Mouse (Mus musculus): Measurements from ENCODE around the gene Vmn2r83. TPM values are rescaled to one million over a fixed set of nuclear protein-coding genes. Genes with fewer than 3 reads are reported as not detected.

The Vmn2r83 gene
- polyA plus RNA-seq, 1 experiment from 2014 or later: 0.06 TPM

DNA sequence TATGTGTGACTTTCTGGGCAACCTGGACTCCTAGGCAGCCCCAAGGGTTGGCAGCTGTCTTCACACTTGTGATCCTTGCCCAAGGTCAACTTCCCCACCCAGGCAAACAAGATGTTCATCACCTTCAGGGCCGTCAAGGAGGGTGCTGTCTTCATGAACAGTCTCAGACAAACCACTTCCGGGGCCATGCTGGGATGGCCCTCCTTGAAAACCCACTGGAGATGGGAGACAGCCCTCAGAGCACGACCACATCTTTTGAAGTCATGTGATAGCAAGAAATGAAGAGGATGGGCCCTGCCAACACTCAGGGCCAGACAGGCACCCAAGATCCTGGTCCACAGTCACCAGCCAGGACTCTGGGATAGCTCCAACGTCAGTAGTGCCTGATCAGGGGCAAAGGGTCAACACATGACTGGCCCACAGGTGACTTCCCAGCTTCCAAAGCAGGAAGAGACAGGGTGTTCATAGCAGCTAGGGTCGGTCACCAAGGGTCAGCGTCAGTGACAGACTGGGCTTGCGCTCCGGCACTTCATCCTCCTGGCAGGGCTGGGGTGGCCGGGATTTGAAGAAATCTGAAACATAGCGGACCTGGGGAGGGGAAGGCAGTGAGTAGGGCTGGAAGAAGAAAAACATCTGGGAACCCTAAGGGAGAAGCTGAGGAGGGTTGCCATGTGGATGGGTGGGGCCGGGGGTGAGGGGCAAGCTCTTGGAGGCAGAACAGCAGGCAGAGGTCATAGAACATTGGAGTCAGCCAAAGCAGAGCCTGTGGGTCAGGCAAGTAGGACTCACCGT lies 58.3 kb downstream of the Vmn2r83 start:
- H3K27ac ChIP-seq (ENCODE audit: low read depth, low read length): no peak overlapping the region
- H3K4me3 ChIP-seq (ENCODE audit: low read length): no peak overlapping the region
- H3K27me3 ChIP-seq (replicated peaks; ENCODE audit: control insufficient read depth, insufficient read depth, low read length): no peaks in the 10 kb centered on the region
- no peaks in the 10 kb centered on the region for H3K9me3 ChIP-seq (ENCODE audit: control insufficient read depth, low read length)
- no peaks in the 10 kb centered on the region for H3K36me3 ChIP-seq (ENCODE audit: control insufficient read depth, insufficient read depth, low read length)
- no peak for ATAC-seq
- H3K4me1 ChIP-seq (ENCODE audit: control insufficient read depth, insufficient read depth, low read depth, low read length): no peaks in the 10 kb centered on the region
- H3K9ac ChIP-seq (ENCODE audit: low read depth, low read length): no peak overlapping the region
- WGBS: 89% methylated on average over 12 of the region's 12 CpGs
- H3K4me2 ChIP-seq (ENCODE audit: low read length): no peak overlapping the region

DNA sequence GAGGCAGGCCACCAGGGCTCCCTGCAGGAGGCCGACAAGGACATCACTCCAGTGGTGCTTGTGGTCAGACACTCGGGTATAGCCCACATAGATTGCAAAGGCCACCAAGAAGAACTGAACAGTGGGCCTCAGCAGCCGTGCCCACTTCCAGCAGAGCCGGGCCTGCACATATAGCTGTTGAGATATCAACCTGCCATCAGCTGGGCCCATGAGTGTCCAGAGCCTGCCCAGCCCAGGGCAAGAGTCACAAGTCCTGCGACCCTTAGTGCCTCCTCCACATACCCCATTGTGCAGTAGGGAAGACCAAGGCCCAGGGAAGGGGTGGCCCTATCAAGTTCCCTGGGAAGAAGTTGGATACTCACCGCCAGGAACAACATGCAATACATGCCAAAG lies 58.9 kb downstream of the Vmn2r83 start:
- no peak overlapping the region for H3K4me2 ChIP-seq (ENCODE audit: low read length)
- 90% methylated on average over 6 of the region's 6 CpGs for WGBS
- H3K27me3 ChIP-seq (replicated peaks; ENCODE audit: control insufficient read depth, insufficient read depth, low read length): no peaks in the 10 kb centered on the region
- no peak overlapping the region for H3K4me3 ChIP-seq (ENCODE audit: low read length)
- H3K27ac ChIP-seq (ENCODE audit: low read depth, low read length): no peak overlapping the region
- no peaks in the 10 kb centered on the region for H3K9me3 ChIP-seq (ENCODE audit: control insufficient read depth, low read length)
- no peak overlapping the region for H3K9ac ChIP-seq (ENCODE audit: low read depth, low read length)
- no peaks in the 10 kb centered on the region for H3K4me1 ChIP-seq (ENCODE audit: control insufficient read depth, insufficient read depth, low read depth, low read length)
- ATAC-seq: no peak
- H3K36me3 ChIP-seq (ENCODE audit: control insufficient read depth, insufficient read depth, low read length): no peaks in the 10 kb centered on the region

DNA sequence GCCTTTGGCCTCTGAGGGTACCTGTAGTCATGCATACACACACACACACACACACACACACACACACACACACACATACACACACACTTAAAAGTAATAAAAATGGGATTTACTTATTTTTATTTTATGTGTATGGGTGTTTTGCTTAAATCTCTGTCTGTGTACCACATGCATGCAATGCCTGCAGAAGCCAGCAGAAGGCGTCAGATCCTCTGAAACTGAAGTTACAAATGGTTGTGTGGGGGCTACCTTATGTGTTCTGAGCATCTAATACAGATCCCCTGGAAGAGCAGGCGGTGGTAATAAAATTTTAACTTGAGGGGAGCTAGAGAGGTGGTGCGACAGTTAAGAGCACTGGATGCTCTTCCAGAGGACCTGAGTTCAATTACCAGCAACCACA lies 59.5 kb downstream of the Vmn2r83 start:
- 72% methylated on average over 3 of the region's 3 CpGs for WGBS
- Histone ChIP-seq H3K4me1 (ENCODE audit: control insufficient read depth, insufficient read depth, low read depth, low read length) (peaks cover 6% of the 10 kb centered on the region), H3K27me3 (replicated peaks; ENCODE audit: control insufficient read depth, insufficient read depth, low read length) (no peaks in the 10 kb centered on the region), H3K4me2 (ENCODE audit: low read length) (no peak overlapping the region), H3K4me3 (ENCODE audit: low read length) (no peak overlapping the region), H3K9me3 (ENCODE audit: control insufficient read depth, low read length) (no peaks in the 10 kb centered on the region), H3K9ac (ENCODE audit: low read depth, low read length) (no peak overlapping the region), H3K27ac (ENCODE audit: low read depth, low read length) (no peak overlapping the region), H3K36me3 (ENCODE audit: control insufficient read depth, insufficient read depth, low read length) (no peaks in the 10 kb centered on the region)
- ATAC-seq: no peak

DNA sequence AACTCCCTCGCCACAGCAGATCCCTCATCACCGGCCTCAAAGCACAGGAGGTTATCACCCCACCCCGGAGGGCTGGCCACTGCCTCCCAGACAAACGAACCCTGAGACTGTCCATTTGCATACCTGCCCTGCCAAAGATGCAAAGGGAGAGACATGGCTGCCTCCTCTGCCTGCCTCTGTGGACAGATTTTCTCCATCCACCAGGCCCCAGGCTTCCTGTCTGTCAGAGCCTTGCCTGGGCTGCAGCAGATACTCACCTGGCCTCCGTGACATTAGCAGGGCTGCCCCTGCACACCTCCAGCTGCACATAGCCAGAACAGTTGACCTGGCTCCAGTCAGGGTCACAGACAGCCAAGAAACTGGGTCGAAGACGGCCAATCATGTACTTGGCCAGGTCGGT lies 61.7 kb downstream of the Vmn2r83 start:
- Histone ChIP-seq H3K36me3 (ENCODE audit: control insufficient read depth, insufficient read depth, low read length) (no peaks in the 10 kb centered on the region), H3K4me3 (ENCODE audit: low read length) (no peak overlapping the region), H3K9ac (ENCODE audit: low read depth, low read length) (no peak overlapping the region), H3K4me2 (ENCODE audit: low read length) (no peak overlapping the region), H3K27me3 (replicated peaks; ENCODE audit: control insufficient read depth, insufficient read depth, low read length) (no peaks in the 10 kb centered on the region), H3K9me3 (ENCODE audit: control insufficient read depth, low read length) (no peaks in the 10 kb centered on the region), H3K27ac (ENCODE audit: low read depth, low read length) (no peak overlapping the region), H3K4me1 (ENCODE audit: control insufficient read depth, insufficient read depth, low read depth, low read length) (peaks cover 16% of the 10 kb centered on the region)
- no peak for ATAC-seq
- WGBS: 70% methylated on average over 8 of the region's 8 CpGs

DNA sequence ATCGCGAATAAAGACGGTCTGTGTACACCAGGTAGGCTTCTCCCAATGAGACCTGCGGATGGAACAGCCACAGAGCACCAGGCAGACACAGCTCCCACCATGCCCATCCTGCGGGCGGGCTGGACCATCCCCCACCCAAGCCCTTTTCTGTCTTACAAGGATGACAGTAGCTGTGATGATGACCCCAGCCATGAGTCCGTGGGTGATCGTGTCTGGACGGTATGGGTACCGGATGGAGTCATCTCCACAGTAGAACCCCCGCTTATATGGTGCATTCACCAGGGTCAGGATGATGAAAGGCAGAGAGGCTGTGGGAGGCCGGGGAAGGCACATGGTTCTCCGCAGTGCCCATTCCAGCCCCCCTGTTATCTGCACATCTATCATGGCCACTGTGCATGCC lies 62.2 kb downstream of the Vmn2r83 start:
- Histone ChIP-seq H3K27me3 (replicated peaks; ENCODE audit: control insufficient read depth, insufficient read depth, low read length) (no peaks in the 10 kb centered on the region), H3K4me3 (ENCODE audit: low read length) (no peak overlapping the region), H3K9ac (ENCODE audit: low read depth, low read length) (no peak overlapping the region), H3K4me2 (ENCODE audit: low read length) (no peak overlapping the region), H3K27ac (ENCODE audit: low read depth, low read length) (no peak overlapping the region), H3K36me3 (ENCODE audit: control insufficient read depth, insufficient read depth, low read length) (no peaks in the 10 kb centered on the region), H3K4me1 (ENCODE audit: control insufficient read depth, insufficient read depth, low read depth, low read length) (peaks cover 16% of the 10 kb centered on the region), H3K9me3 (ENCODE audit: control insufficient read depth, low read length) (no peaks in the 10 kb centered on the region)
- WGBS: 92% methylated on average over 13 of the region's 13 CpGs
- ATAC-seq: no peak

DNA sequence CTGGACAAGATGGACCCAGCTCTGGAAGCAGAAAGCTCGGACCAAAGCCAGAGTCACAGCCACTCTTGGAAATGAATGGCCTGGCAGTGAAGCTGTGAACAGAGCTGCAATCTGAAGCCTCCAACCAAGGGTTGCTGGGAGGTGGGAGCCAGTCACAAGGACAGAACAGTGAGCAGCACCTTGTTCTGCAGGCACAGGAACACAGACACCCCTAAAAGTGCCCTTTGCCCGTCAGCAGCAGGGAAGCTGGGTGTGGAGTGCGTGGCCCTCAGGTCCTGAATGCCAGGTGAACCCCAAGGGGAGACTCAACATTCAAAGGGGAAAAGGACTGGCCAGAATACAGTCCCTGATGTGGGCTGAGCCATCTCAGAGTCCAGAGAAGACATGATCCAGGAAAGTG lies 63.1 kb downstream of the Vmn2r83 start:
- Histone ChIP-seq H3K27ac (ENCODE audit: low read depth, low read length) (no peak overlapping the region), H3K36me3 (ENCODE audit: control insufficient read depth, insufficient read depth, low read length) (no peaks in the 10 kb centered on the region), H3K4me2 (ENCODE audit: low read length) (no peak overlapping the region), H3K9me3 (ENCODE audit: control insufficient read depth, low read length) (no peaks in the 10 kb centered on the region), H3K9ac (ENCODE audit: low read depth, low read length) (no peak overlapping the region), H3K4me1 (ENCODE audit: control insufficient read depth, insufficient read depth, low read depth, low read length) (peaks cover 16% of the 10 kb centered on the region), H3K4me3 (ENCODE audit: low read length) (no peak overlapping the region), H3K27me3 (replicated peaks; ENCODE audit: control insufficient read depth, insufficient read depth, low read length) (no peaks in the 10 kb centered on the region)
- ATAC-seq: no peak
- 85% methylated on average over 3 of the region's 3 CpGs for WGBS

DNA sequence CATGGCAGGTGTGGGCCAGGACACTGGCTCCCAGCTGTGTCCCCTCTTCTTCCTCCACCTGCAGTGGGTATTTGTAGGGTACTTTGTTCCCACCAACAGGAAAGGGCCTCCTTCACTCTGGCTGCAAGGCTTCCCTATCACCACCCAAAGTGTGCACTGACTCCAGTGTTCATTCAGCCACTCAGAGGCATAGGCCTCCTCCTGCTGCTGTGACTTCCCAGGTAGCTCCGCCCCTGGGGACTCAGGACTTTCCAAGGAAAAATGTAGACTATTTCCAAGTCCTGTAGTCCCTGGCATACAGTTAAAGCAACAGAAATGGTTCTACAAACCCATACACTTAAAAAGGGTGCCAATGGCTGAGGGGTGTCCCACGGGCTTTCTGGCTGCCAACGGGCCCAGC lies 64.1 kb downstream of the Vmn2r83 start:
- H3K36me3 ChIP-seq (ENCODE audit: control insufficient read depth, insufficient read depth, low read length): no peaks in the 10 kb centered on the region
- H3K4me2 ChIP-seq (ENCODE audit: low read length): peak overlapping the region; percentile 97
- no peaks in the 10 kb centered on the region for H3K27me3 ChIP-seq (replicated peaks; ENCODE audit: control insufficient read depth, insufficient read depth, low read length)
- H3K27ac ChIP-seq (ENCODE audit: low read depth, low read length): no peak overlapping the region
- no peak for ATAC-seq
- H3K4me1 ChIP-seq (ENCODE audit: control insufficient read depth, insufficient read depth, low read depth, low read length): peaks cover 16% of the 10 kb centered on the region
- H3K9me3 ChIP-seq (ENCODE audit: control insufficient read depth, low read length): no peaks in the 10 kb centered on the region
- H3K9ac ChIP-seq (ENCODE audit: low read depth, low read length): no peak overlapping the region; the same call in 1 of the 2 replicates
- peak overlapping the region; percentile 65 for H3K4me3 ChIP-seq (ENCODE audit: low read length)
- 39% methylated on average over 3 of the region's 3 CpGs for WGBS

DNA sequence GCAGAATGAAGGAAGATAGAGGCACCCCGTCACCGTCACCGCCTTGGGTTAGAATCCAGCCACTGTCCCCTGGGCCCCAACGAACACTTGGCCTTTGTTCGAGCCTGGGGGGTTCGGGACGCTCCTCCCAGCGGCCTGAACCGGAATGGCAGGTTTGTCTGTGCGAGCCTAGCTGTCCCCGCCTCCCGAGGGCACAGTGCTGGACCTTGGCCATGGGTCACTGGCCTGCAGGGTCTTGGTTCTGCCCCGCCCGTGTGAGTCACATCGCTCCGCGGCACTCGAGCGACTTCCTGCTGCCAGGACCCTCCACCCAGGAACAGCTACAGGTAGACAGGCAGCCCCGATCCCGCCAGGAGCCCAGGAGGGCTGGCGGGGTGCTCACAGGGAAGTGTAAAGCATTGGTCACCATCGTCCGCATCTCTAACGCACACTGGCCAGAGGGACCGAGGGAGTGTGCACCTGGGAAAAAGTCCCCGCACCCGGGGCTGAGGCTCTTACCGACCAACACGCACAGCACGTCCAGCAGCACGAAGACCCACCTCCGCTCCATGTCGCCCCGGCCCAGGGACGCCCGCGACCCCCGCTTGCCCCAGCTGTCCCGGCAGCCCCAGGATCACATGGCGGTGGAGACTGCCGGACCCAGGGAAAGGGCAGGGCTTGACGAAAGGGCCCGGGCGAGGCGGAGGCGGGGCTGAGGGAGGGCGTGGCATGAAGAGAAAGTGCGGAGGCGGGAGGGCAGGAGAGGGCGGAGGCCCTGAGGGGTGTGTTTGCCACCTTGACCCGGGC lies 64.8 kb downstream of the Vmn2r83 start, which contains the start of gene Plpp2:
TSS of gene Plpp2 (minus strand) at position 671 of the 786 bp plus-strand sequence.
- no peak within 1 kb of the TSS for H3K27ac ChIP-seq (ENCODE audit: low read depth, low read length)
- no peaks in the 10 kb centered on the region for H3K27me3 ChIP-seq (replicated peaks; ENCODE audit: control insufficient read depth, insufficient read depth, low read length)
- WGBS: 0% methylated on average over 52 of the region's 52 CpGs
- H3K9ac ChIP-seq (ENCODE audit: low read depth, low read length): peak within 1 kb of the TSS; percentile 72
- peaks cover 16% of the 10 kb centered on the region for H3K4me1 ChIP-seq (ENCODE audit: control insufficient read depth, insufficient read depth, low read depth, low read length)
- H3K9me3 ChIP-seq (ENCODE audit: control insufficient read depth, low read length): no peaks in the 10 kb centered on the region
- ATAC-seq: peak; percentile 65
- H3K4me3 ChIP-seq (ENCODE audit: low read length): peak within 1 kb of the TSS; percentile 65
- H3K36me3 ChIP-seq (ENCODE audit: control insufficient read depth, insufficient read depth, low read length): no peaks in the 10 kb centered on the region
- peak within 1 kb of the TSS; percentile 97 for H3K4me2 ChIP-seq (ENCODE audit: low read length)

DNA sequence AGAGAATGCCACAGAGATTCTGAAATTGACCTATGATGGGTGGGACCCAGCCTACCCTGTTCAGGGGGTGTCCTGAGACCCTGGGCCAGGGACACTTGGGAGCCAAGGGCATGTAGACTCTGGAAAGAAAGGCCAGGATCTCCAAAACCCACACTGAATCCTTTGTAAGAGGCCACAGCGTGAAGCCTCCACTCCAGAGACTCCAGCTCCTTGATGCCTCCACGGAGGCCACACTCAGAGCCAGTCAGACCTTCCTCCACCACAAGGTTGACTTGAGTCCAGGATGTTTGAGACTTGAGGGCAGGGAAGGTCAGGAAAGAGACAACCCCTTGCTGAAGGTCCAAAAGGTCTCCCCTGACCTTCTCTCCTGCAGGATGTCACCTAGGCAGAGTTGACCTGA lies 65.9 kb downstream of the Vmn2r83 start:
- H3K9ac ChIP-seq (ENCODE audit: low read depth, low read length): no peak overlapping the region
- WGBS: 79% methylated on average over 2 of the region's 2 CpGs
- no peak overlapping the region for H3K4me2 ChIP-seq (ENCODE audit: low read length)
- ATAC-seq: no peak
- no peak overlapping the region for H3K27ac ChIP-seq (ENCODE audit: low read depth, low read length)
- H3K9me3 ChIP-seq (ENCODE audit: control insufficient read depth, low read length): no peaks in the 10 kb centered on the region
- H3K36me3 ChIP-seq (ENCODE audit: control insufficient read depth, insufficient read depth, low read length): no peaks in the 10 kb centered on the region
- H3K4me3 ChIP-seq (ENCODE audit: low read length): no peak overlapping the region
- H3K27me3 ChIP-seq (replicated peaks; ENCODE audit: control insufficient read depth, insufficient read depth, low read length): no peaks in the 10 kb centered on the region
- H3K4me1 ChIP-seq (ENCODE audit: control insufficient read depth, insufficient read depth, low read depth, low read length): peaks cover 16% of the 10 kb centered on the region

All from hindbrain, embryonic 16.5 days (tissue).